Mouse (Mus musculus) G1E (cell line): Measurements from ENCODE around the gene 6030468B19Rik.

Experiments
- CTCF ChIP-seq: IDR thresholded peaks from 2 replicates; pipeline ENCODE4 v1.5.1; 2012; ENCODE audit warnings: low read depth, low read length, inconsistent platforms, mixed read lengths
- GATA1 ChIP-seq: IDR thresholded peaks from 2 replicates; pipeline ENCODE4 v1.6.1; 2012; ENCODE audit warnings: borderline replicate concordance, low read length, inconsistent platforms, mixed read lengths
- POLR2AphosphoS5 ChIP-seq: IDR thresholded peaks from 2 replicates; pipeline ENCODE4 v1.6.1; 2012; ENCODE audit warnings: low read depth, low read length, inconsistent platforms; ENCODE audit not compliant: insufficient replicate concordance
- TAL1 ChIP-seq: conservative IDR thresholded peaks from 2 replicates; pipeline ENCODE4 v1.6.1; 2012; ENCODE audit warnings: low read depth, low read length, inconsistent platforms, mixed read lengths

DNA sequence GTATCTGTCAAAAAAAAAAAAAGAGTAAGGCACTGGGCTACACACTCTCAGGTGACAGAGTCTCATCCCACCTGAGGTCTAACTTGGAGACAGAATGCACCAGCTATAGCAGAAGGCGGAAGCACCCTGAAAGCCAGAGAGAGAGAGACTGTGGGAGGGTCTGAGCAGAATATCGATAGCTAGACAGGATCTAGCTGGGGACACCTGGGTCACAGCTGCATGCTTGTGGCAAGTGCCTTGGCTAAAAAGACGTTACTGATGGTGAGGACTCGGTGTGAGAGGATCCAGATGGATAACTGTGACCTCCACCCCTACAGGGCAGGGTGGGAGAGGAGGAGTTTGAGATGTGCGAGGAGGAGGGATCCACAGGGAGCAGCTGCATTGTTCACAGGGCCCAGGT lies 506 bp upstream of the 6030468B19Rik start:
- TF ChIP-seq TAL1, result no peak
- no peak for TF ChIP-seq GATA1
- no peak for TF ChIP-seq CTCF
- no peak for TF ChIP-seq POLR2AphosphoS5
